Mouse (Mus musculus): ENCODE results near the gene Mob4. TPM values are rescaled to one million over a fixed set of nuclear protein-coding genes. Genes with fewer than 3 reads are reported as not detected.

Gene Mob4
- polyA plus RNA-seq, 1 experiment from 2014 or later = 143 TPM

DNA sequence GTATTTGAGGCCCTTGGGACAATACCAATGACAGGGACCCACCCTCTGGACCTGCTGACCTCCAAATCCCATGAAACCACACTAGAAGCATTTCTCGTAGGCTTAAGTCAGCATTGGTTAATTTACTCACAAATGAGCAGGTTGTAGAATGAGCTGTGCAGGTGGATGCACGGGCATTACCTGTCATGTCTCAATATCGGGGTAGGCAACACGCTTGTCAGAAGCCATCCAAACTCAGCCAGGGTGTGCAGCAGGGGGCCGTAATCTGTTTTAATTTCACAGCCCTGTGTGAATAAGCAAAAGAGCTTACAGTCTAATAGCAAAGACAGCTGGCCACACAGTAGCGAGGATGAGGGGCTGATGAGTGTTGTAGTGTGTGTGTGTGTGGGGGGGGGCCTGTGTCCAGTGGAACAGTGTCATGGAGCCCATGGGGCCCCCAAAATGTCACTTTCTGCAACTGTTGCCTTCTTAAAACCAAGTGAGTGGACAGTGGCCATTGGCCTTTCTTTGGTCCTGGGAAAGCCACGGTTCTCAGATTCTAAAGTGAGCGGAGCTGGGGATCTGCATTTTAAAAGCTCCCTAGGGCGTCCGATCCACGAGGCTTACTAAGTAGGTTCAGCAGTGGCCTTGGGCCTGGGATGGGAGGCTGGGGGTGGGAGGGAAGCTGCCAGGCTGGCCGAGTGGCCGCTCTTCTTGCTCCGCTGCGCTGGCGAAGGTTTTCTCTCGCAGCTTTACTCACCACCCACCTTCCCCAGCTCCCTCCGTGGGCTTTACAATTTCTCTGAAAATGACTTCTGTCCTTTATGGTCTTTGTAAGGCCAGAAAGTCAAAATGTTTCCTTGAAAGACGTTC lies 63.3 kb downstream of the Mob4 start:
- H3K4me2 ChIP-seq = no peak overlapping the region
- peaks cover 40% of the 10 kb centered on the region for H3K4me1 ChIP-seq
- H3K27ac ChIP-seq = peak overlapping the region; percentile 72; the same call in 1 of the 2 replicates
- H3K9ac ChIP-seq = no peak overlapping the region
- H3K9me3 ChIP-seq (replicated peaks) = no peaks in the 10 kb centered on the region
- no peak for ATAC-seq (replicated peaks; ENCODE audit: low FRiP score)
- no peaks in the 10 kb centered on the region for H3K27me3 ChIP-seq
- no peak overlapping the region for H3K4me3 ChIP-seq (replicated peaks)
- no peaks in the 10 kb centered on the region for H3K36me3 ChIP-seq
- WGBS = 58% methylated on average over 19 of the region's 19 CpGs

DNA sequence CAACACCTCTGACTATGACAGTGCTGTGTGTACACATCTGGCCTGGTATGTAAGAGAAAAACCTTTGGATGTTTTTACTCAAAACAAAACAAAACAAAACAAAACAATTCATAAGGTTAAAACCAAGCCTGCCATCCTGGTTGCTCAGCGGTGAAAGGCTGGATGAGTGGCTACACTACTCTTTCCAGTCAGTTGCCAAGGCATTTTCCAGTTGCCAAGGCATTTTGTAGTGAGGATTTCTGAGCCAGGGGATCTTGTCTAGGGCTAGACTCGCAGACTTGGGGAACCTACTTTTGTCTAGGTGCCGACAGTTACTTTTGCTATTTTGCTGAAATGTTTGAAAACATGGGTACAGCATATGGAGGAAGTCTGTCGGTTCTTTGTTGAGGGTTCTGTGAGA lies 64.0 kb downstream of the Mob4 start:
- H3K4me3 ChIP-seq (replicated peaks) = no peak overlapping the region
- H3K9me3 ChIP-seq (replicated peaks) = no peaks in the 10 kb centered on the region
- H3K9ac ChIP-seq = no peak overlapping the region
- H3K36me3 ChIP-seq = no peaks in the 10 kb centered on the region
- H3K27ac ChIP-seq = no peak overlapping the region
- H3K4me2 ChIP-seq = no peak overlapping the region
- H3K27me3 ChIP-seq = no peaks in the 10 kb centered on the region
- peaks cover 40% of the 10 kb centered on the region for H3K4me1 ChIP-seq
- no peak for ATAC-seq (replicated peaks; ENCODE audit: low FRiP score)
- 80% methylated on average over 4 of the region's 4 CpGs for WGBS

DNA sequence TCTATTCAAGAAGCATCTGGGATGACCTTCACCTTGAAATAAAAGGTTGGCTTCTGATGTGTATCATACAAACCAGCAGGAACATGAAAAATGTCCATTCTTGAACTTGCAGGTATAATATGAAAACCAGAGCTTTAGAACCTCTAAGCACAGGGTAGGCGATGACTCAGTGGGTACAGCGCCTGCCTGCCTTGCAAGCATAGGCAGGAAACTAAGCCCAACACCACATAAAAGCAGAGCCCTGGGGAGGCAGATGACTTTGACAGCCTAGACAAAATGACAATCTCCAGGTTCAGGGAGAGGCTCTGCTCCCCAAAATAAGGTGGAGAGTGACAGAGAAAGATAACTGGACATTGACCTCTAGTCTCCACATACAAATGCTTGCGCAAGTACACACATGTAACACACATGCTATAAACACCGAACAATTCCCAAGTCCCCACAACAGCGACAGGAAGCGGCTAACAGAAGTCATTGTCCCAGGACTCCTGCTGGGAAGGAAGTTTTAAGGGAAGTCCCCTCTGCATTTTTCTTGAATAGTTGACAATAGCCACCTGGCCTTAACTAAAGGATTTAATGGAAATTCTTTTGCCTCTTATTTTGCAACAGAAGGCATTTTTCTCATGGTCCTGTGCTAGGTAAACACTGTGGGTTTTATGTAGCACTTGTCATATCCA lies 65.4 kb downstream of the Mob4 start:
- Histone ChIP-seq H3K9ac (no peak overlapping the region), H3K9me3 (replicated peaks) (no peaks in the 10 kb centered on the region), H3K4me1 (peaks cover 40% of the 10 kb centered on the region), H3K36me3 (no peaks in the 10 kb centered on the region), H3K27ac (peak overlapping the region; percentile 49), H3K4me3 (replicated peaks) (no peak overlapping the region), H3K4me2 (no peak overlapping the region), H3K27me3 (no peaks in the 10 kb centered on the region)
- 60% methylated on average over 6 of the region's 6 CpGs for WGBS
- ATAC-seq (replicated peaks; ENCODE audit: low FRiP score) = no peak

DNA sequence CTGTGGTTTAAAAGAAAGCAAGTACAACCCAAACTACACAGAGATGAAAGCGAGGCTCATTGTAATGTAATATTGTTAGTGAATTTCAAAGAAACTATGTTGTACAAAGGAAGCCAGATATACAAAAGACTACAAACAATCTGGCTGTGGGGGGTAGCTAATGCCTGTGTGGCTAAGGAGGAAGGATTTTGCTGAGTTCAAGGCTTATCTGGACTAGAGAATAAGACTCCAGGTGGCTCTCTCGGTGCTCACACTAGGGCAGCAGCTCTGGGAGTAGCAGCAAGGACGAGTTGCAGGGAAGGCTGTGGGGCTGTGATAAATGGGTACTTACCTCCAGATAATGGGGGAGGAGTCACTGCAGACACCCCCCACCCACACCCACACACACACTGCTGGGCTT lies 67.7 kb downstream of the Mob4 start:
- Histone ChIP-seq H3K36me3 (no peaks in the 10 kb centered on the region), H3K4me2 (no peak overlapping the region), H3K27me3 (no peaks in the 10 kb centered on the region), H3K27ac (no peak overlapping the region), H3K9me3 (replicated peaks) (no peaks in the 10 kb centered on the region), H3K4me3 (replicated peaks) (no peak overlapping the region), H3K4me1 (peaks cover 28% of the 10 kb centered on the region), H3K9ac (no peak overlapping the region)
- 44% methylated on average over 3 of the region's 3 CpGs for WGBS
- no peak for ATAC-seq (replicated peaks; ENCODE audit: low FRiP score)

DNA sequence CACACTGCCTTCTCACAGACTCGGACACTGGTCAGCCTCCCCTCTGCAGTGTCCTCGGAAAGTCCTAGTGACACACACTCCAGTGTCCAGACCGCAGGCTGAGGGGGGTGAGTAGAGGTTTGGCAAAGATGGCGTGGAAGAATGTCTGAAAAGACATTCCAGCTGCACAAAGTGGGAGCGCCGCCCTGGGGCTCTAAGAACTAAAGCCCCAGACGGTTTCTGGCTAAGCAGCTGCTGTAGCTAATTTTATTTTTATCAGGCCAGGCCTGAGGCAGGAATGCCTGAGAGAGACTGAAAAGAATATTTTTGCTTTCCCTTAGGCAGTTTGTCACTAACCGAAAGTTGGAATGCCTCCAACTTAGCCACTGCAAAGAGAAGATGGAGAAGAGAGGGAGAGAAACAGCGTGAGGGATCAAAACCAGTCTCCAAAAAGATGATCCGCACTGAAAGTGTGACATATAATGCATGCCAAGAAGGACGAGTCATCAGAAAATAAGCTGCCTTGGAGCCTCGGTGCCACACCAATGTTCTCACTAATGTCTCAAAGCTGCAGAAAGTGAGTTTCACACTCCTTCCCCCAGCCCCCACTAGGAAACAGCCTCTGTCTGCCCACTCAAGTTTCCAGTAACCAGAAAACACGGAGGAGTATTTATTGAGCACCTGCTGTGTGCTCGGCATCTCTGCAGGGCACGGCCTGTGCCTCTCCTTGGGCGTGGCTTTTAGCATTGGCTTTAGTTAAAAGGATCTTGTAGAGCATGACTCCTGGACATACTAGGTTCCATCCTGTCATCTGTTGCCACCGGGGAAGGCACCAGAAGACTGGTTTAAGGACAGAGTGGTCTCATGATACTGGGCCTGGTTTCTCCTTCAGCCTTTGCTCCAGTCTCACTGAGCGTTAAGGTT lies 71.1 kb downstream of the Mob4 start:
- no peak overlapping the region for H3K9ac ChIP-seq

More for the DNA sequence above, 71.1 kb downstream of the Mob4 start:
- Histone ChIP-seq H3K4me1 (peaks cover 13% of the 10 kb centered on the region), H3K4me3 (replicated peaks) (no peak overlapping the region), H3K4me2 (no peak overlapping the region), H3K9me3 (replicated peaks) (no peaks in the 10 kb centered on the region), H3K36me3 (no peaks in the 10 kb centered on the region), H3K27me3 (no peaks in the 10 kb centered on the region), H3K27ac (peak overlapping the region; percentile 63; the same call in 1 of the 2 replicates)
- ATAC-seq (replicated peaks; ENCODE audit: low FRiP score) = 0 out of 2 replicates have a peak, but pooled peaks have one; percentile 18
- WGBS = 70% methylated on average over 18 of the region's 18 CpGs

Other genes starting within 250 kb of the Mob4 start
- gene Ankrd44, start 204.8 kb upstream of the Mob4 start, polyA plus RNA-seq (2015; fragmentation: Nextera tagmentation; extraction: Ambion mirVana) = 7.4 and 7.9 TPM in 2 replicates
- 301 and 326 TPM in 2 replicates for gene Sf3b1, start 103.8 kb upstream of the Mob4 start, polyA plus RNA-seq (2015; fragmentation: Nextera tagmentation; extraction: Ambion mirVana)
- 14.7 and 16.4 TPM in 2 replicates for gene Coq10b, start 78.5 kb upstream of the Mob4 start, polyA plus RNA-seq (2015; fragmentation: Nextera tagmentation; extraction: Ambion mirVana)
- 501 and 586 TPM in 2 replicates for gene Hspe1, start 43.1 kb upstream of the Mob4 start, polyA plus RNA-seq (2015; fragmentation: Nextera tagmentation; extraction: Ambion mirVana)
- gene Hspd1, start 43.0 kb upstream of the Mob4 start, polyA plus RNA-seq (2015; fragmentation: Nextera tagmentation; extraction: Ambion mirVana) = 484 and 494 TPM in 2 replicates
- 7.6 and 8.4 TPM in 2 replicates for gene Rftn2, start 95.6 kb downstream of the Mob4 start, polyA plus RNA-seq (2015; fragmentation: Nextera tagmentation; extraction: Ambion mirVana)
- 2.4 and 2.5 TPM in 2 replicates for gene Mars2, start 105.9 kb downstream of the Mob4 start, polyA plus RNA-seq (2015; fragmentation: Nextera tagmentation; extraction: Ambion mirVana)
- 0.30 TPM in 1 of 2 replicates, not detected in the other for gene Boll, start 232.2 kb downstream of the Mob4 start, polyA plus RNA-seq (2015; fragmentation: Nextera tagmentation; extraction: Ambion mirVana)

Measured in kidney, embryonic 15.5 days (tissue).